Mouse (Mus musculus) inflammation-experienced regulatory T-cells, adult 6 months (primary cell): ENCODE data around the gene Grtp1. TPM values are rescaled to one million over a fixed set of nuclear protein-coding genes. Genes with fewer than 3 reads are reported as not detected.

Source experiments
- polyA plus RNA-seq, 3 experiments: library from polyadenylated mRNA; unstranded; fragments of 100-300 nt; shearing (Covaris generic); gene quantifications; one replicate each; pipeline ENCODE4 v1.2.1; 2017

The Grtp1 gene
- polyA plus RNA-seq, 3 experiments from 2014 or later = 0.48 to 6.3 (median 2.8) TPM

Other genes with a start within 250 kb of the Grtp1 start
- not detected for gene F7, start 174.6 kb downstream of the Grtp1 start, polyA plus RNA-seq
- not detected for gene F10, start 163.3 kb downstream of the Grtp1 start, polyA plus RNA-seq
- 1 to 10 TPM; 2.2 to 3.4 (median 2.5) TPM for gene Proz, start 139.7 kb downstream of the Grtp1 start, polyA plus RNA-seq
- 10 to 100 TPM; 40.3 to 43.9 (median 41.1) TPM for gene Pcid2, start 95.2 kb downstream of the Grtp1 start, polyA plus RNA-seq
- gene Cul4a, start 95.0 kb downstream of the Grtp1 start, polyA plus RNA-seq = 10 to 100 TPM; 15.3 to 20.1 (median 16.9) TPM
- gene Lamp1, start 41.5 kb downstream of the Grtp1 start, polyA plus RNA-seq = 10 to 100 TPM; 10.1 to 22.6 (median 17.5) TPM
- not detected for gene Adprhl1, start 53.5 kb upstream of the Grtp1 start, polyA plus RNA-seq
- 10 to 100 TPM; 16.0 to 25.2 (median 22.4) TPM for gene Dcun1d2, start 87.5 kb upstream of the Grtp1 start, polyA plus RNA-seq
- 10 to 100 TPM; 24.1 to 28.8 (median 26.7) TPM for gene Tmco3, start 87.6 kb upstream of the Grtp1 start, polyA plus RNA-seq
- 10 to 100 TPM; 33.2 to 64.7 (median 37.8) TPM for gene Tfdp1, start 138.1 kb upstream of the Grtp1 start, polyA plus RNA-seq
- gene Atp4b, start 196.2 kb upstream of the Grtp1 start, polyA plus RNA-seq = not detected
- gene Grk1, start 204.5 kb upstream of the Grtp1 start, polyA plus RNA-seq = not detected
- gene Tmem255b, start 234.6 kb upstream of the Grtp1 start, polyA plus RNA-seq = not detected